Mouse (Mus musculus): ENCODE data around the gene Sh3pxd2a. TPM values are rescaled to one million over a fixed set of nuclear protein-coding genes. Genes with fewer than 3 reads are reported as not detected.

Sh3pxd2a gene
- total and polyA plus RNA-seq, 3 experiments: 1.3 to 4.6 (median 3.2) TPM

DNA sequence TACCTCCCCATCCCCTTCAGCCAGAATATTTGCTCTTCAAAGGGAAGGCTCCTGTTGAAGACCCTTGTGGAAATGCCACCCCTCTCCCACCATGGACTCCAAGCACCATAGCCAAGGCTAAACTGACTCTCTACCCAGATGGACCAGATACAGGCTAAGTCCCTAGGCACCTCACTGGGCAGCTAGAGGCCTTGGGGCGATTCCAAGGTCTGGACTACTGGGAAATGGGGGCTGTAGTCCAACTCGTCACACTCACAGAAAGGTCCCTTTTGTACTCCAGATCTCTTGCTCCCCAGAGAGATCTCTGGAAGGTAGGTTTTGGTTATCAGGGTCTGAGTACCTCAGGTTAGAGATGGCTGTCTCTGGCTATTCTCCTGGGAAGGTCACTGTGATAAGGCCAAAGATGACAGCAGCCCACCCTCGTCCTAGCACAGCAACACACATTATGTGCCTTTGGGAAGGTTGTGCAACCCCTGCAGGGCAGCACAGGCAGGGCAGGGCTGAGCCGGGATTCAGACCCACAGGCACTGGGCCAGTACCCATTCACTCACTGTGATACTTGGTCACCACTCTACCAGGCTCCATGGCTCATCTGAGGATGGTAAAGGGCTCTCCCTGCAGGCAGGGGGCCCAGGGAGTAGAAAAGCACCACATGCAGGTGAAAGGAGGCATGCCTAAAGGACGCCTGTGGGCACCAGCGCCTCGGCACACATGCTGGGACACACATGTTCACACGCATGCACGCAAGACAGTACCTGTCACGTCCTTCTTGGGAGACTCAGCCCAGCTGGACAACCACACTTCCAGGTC lies 144.5 kb downstream of the Sh3pxd2a start:
- Histone ChIP-seq H3K4me3 (replicated peaks in 1 of 3; ENCODE audit: low read depth in 2 of 3, low read length in 2 of 3, poor library complexity in 1 of 3) (no peak overlapping the region), H3K27ac (ENCODE audit: insufficient read depth, low read depth) (no peak overlapping the region)
- dilution Hi-C loops (cut with MboI; ENCODE audit: extremely low pct_ligation_motif_present, extremely low pct_unique_long_range_greater_than_20kb, low sequenced_read_pairs): no loop called here

DNA sequence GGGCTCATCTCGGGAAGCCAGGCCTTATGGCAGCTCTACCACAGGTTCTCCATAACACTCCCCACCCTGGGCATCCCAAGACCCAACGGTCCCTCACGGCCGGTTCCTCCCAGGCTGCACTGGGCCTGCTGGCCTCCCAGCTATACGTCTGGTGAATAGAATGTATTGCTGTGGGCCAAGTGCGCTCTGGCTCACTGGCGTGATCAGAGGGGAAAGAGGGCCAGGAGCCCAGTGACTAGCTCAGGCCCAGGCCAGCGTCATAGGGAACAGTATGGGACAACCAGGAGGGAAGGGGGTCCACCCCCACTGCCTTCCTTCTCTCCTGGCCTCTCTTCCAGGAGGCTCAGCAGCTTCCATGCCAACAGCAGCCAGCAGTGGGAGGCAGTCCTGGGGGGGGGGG lies 145.1 kb downstream of the Sh3pxd2a start:
- peaks cover 11 to 34% of the 10 kb centered on the region in 2 experiments for H3K4me1 ChIP-seq (ENCODE audit: control insufficient read depth in 1 of 2, insufficient read depth in 2 of 2)
- in situ Hi-C loops (cut with MboI; ENCODE audit: low pct_ligation_motif_present, low pct_unique_long_range_greater_than_20kb, low sequenced_read_pairs) (no loop called here), dilution Hi-C loops (cut with MboI; ENCODE audit: extremely low pct_ligation_motif_present, extremely low pct_unique_long_range_greater_than_20kb, low sequenced_read_pairs) (no loop called here)
- H3K4me2 ChIP-seq (ENCODE audit: insufficient read depth, low read depth, poor library complexity, severe bottlenecking): no peak overlapping the region
- DNase-seq (ENCODE audit: extremely low read depth): no peak
- no peak overlapping the region for H3K27ac ChIP-seq (ENCODE audit: insufficient read depth, low read depth)
- H3K36me3 ChIP-seq (replicated peaks in 1 of 2; ENCODE audit: control insufficient read depth in 1 of 2, insufficient read depth in 1 of 2, low read length in 1 of 2): peaks cover 0 to 18% of the 10 kb centered on the region in 2 experiments
- H3K9me3 ChIP-seq (replicated peaks; ENCODE audit: low read length): no peaks in the 10 kb centered on the region
- no peaks in the 10 kb centered on the region for H3K27me3 ChIP-seq (replicated peaks)
- H3K4me3 ChIP-seq (replicated peaks in 1 of 3; ENCODE audit: low read depth in 2 of 3, low read length in 2 of 3, poor library complexity in 1 of 3): no peak overlapping the region
- TF ChIP-seq SMC3 (IDR thresholded peaks at IDR 0.05; ENCODE audit: low read depth, low read length) (no peak), RAD21 (IDR thresholded peaks at IDR 0.05; ENCODE audit: low read depth, low read length) (no peak), PAX5 (IDR thresholded peaks at IDR 0.05; ENCODE audit: low read length) (no peak), MAX (IDR thresholded peaks at IDR 0.05; ENCODE audit: low read length) (no peak), MEF2A (IDR thresholded peaks at IDR 0.05; ENCODE audit: borderline replicate concordance, low read depth, low read length) (no peak), JUN (IDR thresholded peaks at IDR 0.05; ENCODE audit: insufficient read depth, low read depth, low read length) (no peak), KAT2A (IDR thresholded peaks at IDR 0.05; ENCODE audit: insufficient replicate concordance, low read length) (no peak)
- H3K79me2 ChIP-seq (replicated peaks; ENCODE audit: control insufficient read depth, extremely low read depth, insufficient read depth, poor library complexity, severe bottlenecking): no peaks in the 10 kb centered on the region
- H3K9ac ChIP-seq (ENCODE audit: insufficient read depth, low read depth): no peak overlapping the region

More for the DNA sequence above, 144.5 kb downstream of the Sh3pxd2a start:
- Histone ChIP-seq H3K36me3 (replicated peaks in 1 of 2; ENCODE audit: control insufficient read depth in 1 of 2, insufficient read depth in 1 of 2, low read length in 1 of 2) (peaks cover 0 to 19% of the 10 kb centered on the region in 2 experiments), H3K9ac (ENCODE audit: insufficient read depth, low read depth) (no peak overlapping the region), H3K4me1 (ENCODE audit: control insufficient read depth in 1 of 2, insufficient read depth in 2 of 2) (peaks cover 11 to 30% of the 10 kb centered on the region in 2 experiments), H3K9me3 (replicated peaks; ENCODE audit: low read length) (no peaks in the 10 kb centered on the region), H3K27me3 (replicated peaks) (no peaks in the 10 kb centered on the region), H3K79me2 (replicated peaks; ENCODE audit: control insufficient read depth, extremely low read depth, insufficient read depth, poor library complexity, severe bottlenecking) (no peaks in the 10 kb centered on the region), H3K4me2 (ENCODE audit: insufficient read depth, low read depth, poor library complexity, severe bottlenecking) (no peak overlapping the region)
- DNase-seq (ENCODE audit: extremely low read depth): no peak
- in situ Hi-C loops (cut with MboI; ENCODE audit: low pct_ligation_motif_present, low pct_unique_long_range_greater_than_20kb, low sequenced_read_pairs): no loop called here
- no peak for TF ChIP-seq ZMIZ1 (IDR thresholded peaks at IDR 0.05; ENCODE audit: low read depth, low read length)
- no peak for TF ChIP-seq POLR2A (IDR thresholded peaks at IDR 0.05; ENCODE audit: low read depth, low read length)
- no peak for TF ChIP-seq USF2 (conservative IDR thresholded peaks at IDR 0.05; ENCODE audit: low read depth, low read length)

DNA sequence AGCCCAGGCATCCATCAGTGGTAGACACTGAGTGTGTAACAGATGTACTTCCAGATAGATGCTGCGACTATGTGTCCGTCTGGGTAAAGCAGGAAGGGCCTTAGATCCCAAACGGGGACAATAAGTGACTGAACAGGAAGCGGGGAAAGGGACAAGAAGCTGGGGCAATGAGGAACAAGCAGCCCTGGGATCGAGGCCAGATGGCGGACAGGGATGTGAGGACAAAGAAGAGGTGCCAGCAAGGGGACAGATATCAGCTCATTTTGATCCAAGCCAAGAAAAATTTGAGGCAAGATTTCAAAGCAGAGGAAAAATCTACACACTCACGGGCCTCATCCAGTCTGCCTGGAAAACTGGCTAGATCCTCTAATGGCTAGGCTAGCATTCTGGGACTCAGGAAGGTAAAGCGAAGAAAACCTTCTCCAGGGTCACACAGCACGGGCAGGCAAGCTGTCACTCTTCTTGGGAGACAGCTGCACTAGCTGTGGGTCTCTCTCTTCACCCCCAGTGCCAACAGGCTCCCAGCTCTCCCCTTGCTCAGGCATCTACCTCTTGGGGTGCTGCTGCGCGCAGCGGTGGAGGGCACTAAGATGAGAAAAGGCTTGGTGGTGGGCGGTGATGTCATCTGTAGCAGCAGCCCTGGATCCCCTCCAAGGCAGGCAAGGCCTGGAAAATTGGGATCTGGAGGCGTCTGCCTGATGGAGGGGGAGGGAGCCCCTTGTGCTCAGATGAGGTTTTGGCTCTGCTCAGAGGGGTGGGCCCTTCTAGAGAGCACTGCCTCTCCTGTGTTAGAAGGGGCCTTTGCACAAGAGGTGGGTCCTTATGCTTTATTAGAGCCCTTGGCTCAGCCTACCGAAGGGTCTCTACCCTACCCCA lies 146.9 kb downstream of the Sh3pxd2a start:
- H3K4me1 ChIP-seq (ENCODE audit: control insufficient read depth in 1 of 2, insufficient read depth in 2 of 2): peaks cover 11 to 46% of the 10 kb centered on the region in 2 experiments
- no peaks in the 10 kb centered on the region for H3K79me2 ChIP-seq (replicated peaks; ENCODE audit: control insufficient read depth, extremely low read depth, insufficient read depth, poor library complexity, severe bottlenecking)
- no peaks in the 10 kb centered on the region for H3K9me3 ChIP-seq (replicated peaks; ENCODE audit: low read length)
- in situ Hi-C loops (cut with MboI; ENCODE audit: low pct_ligation_motif_present, low pct_unique_long_range_greater_than_20kb, low sequenced_read_pairs): no loop called here
- no peak overlapping the region for H3K9ac ChIP-seq (ENCODE audit: insufficient read depth, low read depth)
- peaks cover 0 to 30% of the 10 kb centered on the region in 2 experiments for H3K36me3 ChIP-seq (replicated peaks in 1 of 2; ENCODE audit: control insufficient read depth in 1 of 2, insufficient read depth in 1 of 2, low read length in 1 of 2)
- H3K27ac ChIP-seq (ENCODE audit: insufficient read depth, low read depth): no peak overlapping the region
- DNase-seq (ENCODE audit: extremely low read depth): no peak
- no peaks in the 10 kb centered on the region for H3K27me3 ChIP-seq (replicated peaks)
- dilution Hi-C loops (cut with MboI; ENCODE audit: extremely low pct_ligation_motif_present, extremely low pct_unique_long_range_greater_than_20kb, low sequenced_read_pairs): no loop called here
- no peak overlapping the region for H3K4me3 ChIP-seq (replicated peaks in 1 of 3; ENCODE audit: low read depth in 2 of 3, low read length in 2 of 3, poor library complexity in 1 of 3)
- H3K4me2 ChIP-seq (ENCODE audit: insufficient read depth, low read depth, poor library complexity, severe bottlenecking): no peak overlapping the region
- TF ChIP-seq MXI1 (IDR thresholded peaks at IDR 0.05; ENCODE audit: low read depth, low read length) (no peak), KAT2A (IDR thresholded peaks at IDR 0.05; ENCODE audit: insufficient replicate concordance, low read length) (no peak), RCOR1 (conservative IDR thresholded peaks at IDR 0.05; ENCODE audit: low read depth, low read length) (no peak), TBP (conservative IDR thresholded peaks at IDR 0.05; ENCODE audit: low read depth, low read length) (no peak), MYC (IDR thresholded peaks at IDR 0.05; ENCODE audit: low read depth, low read length) (no peak), CHD1 (IDR thresholded peaks at IDR 0.05; ENCODE audit: low read depth, low read length) (no peak), ZC3H11A (IDR thresholded peaks at IDR 0.05; ENCODE audit: low read depth, low read length) (no peak), ZNF384 (IDR thresholded peaks at IDR 0.05; ENCODE audit: low read depth, low read length) (no peak), NRF1 (IDR thresholded peaks at IDR 0.05; ENCODE audit: low read depth, low read length) (no peak), TCF12 (IDR thresholded peaks at IDR 0.05; ENCODE audit: low read depth, low read length) (no peak), SMC3 (IDR thresholded peaks at IDR 0.05; ENCODE audit: low read depth, low read length) (no peak), UBTF (IDR thresholded peaks at IDR 0.05; ENCODE audit: low read depth, low read length) (no peak), PAX5 (IDR thresholded peaks at IDR 0.05; ENCODE audit: low read length) (no peak), GABPA (IDR thresholded peaks at IDR 0.05; ENCODE audit: insufficient replicate concordance, low read depth, low read length) (no peak), IRF4 (IDR thresholded peaks at IDR 0.05; ENCODE audit: low read depth, low read length) (no peak)

All from CH12.LX (cell line).